In the genomic region with DNA sequence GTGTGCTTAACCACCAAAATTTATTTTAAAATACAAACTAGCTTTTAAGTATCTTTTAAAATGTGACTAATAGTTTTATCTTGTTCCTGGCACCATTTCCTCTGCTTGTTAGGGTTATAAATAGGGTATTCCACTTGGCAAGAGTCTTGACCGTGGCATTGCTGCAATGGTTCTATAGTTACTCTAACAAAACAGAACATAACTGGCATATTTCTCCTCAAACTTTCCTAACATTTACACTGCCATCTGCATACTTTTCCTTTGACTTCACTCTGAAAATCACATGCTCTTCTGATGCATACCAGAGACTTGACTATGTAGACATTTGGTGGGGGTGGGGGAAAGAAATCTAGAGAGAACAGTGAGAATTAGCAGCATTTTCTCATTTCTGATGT, we compare ENCODE assay signal across 13 mouse cellular contexts.
DNase-seq lines count a peak whose midpoint lies in the region; ATAC-seq and TF ChIP-seq lines count a peak whose summit lies in the region.
"Had no signal": no experiment of that assay in that cellular context is flagged by ENCODE, and none has a peak within 500 bp of the region (broad histone marks: within the 10 kb centered on the region; RNA-seq: fewer than 3 reads in every experiment).

No protein-coding gene starts in this region.

- no peak for TF ChIP-seq EP300 in heart, postnatal 0 days (IDR thresholded peaks at IDR 0.05; ENCODE audit: low read depth)

- H3K4me3 ChIP-seq in heart, postnatal 0 days (ENCODE audit: low read depth, low read length) = no peak overlapping the region
- H3K4me3 ChIP-seq in heart, embryonic 10.5 days = no peak overlapping the region
- H3K4me3 ChIP-seq: kidney, embryonic 15.5 days had no signal

- 17% methylated on average over 1 of the region's 1 CpGs for WGBS in heart, postnatal 0 days
- WGBS in heart, embryonic 10.5 days = 58% methylated on average over 1 of the region's 1 CpGs

- peak; percentile 75; the same call in 1 of the 2 replicates for ATAC-seq in heart, postnatal 0 days (ENCODE audit: insufficient read depth, low read depth)

- H3K36me3 ChIP-seq in heart, postnatal 0 days (replicated peaks; ENCODE audit: control insufficient read depth, insufficient read depth, low read length) = no peaks in the 10 kb centered on the region
- no peaks in the 10 kb centered on the region for H3K36me3 ChIP-seq in heart, embryonic 10.5 days
- H3K36me3 ChIP-seq: kidney, embryonic 15.5 days had no signal

- peak; percentile 69 for DNase-seq in heart, postnatal 0 days (ENCODE audit: low spot score)
- no peak for DNase-seq in heart, embryonic 10.5 days (ENCODE audit: low spot score)
- peak; percentile 94 for DNase-seq in Muller cell, postnatal 12 days (ENCODE audit: inconsistent ontology term)
- peak; percentile 1 for DNase-seq in brain, embryonic 18.5 days (ENCODE audit: low read depth, low spot score)
- DNase-seq in lung, postnatal 25 days (ENCODE audit: low spot score) = peak; percentile 37
- DNase-seq in spleen, postnatal 36 days (ENCODE audit: low spot score in 2 of 2) = no peak
- no peak for DNase-seq in cerebellum, postnatal 36 days
- DNase-seq: adrenal gland, adult 8-10 months; cerebellum, adult 9-11 months; gastrocnemius, postnatal 14 days; thymus, adult 2 months had no signal

- TF ChIP-seq CTCF in heart, postnatal 0 days (IDR thresholded peaks at IDR 0.05; ENCODE audit: low read depth) = no peak

- no peaks in the 10 kb centered on the region for H3K9me3 ChIP-seq in heart, postnatal 0 days (replicated peaks; ENCODE audit: control insufficient read depth, low read length)
- H3K9me3 ChIP-seq in heart, embryonic 10.5 days = no peaks in the 10 kb centered on the region
- H3K9me3 ChIP-seq: kidney, embryonic 15.5 days had no signal

- no peaks in the 10 kb centered on the region for H3K27me3 ChIP-seq in heart, postnatal 0 days (ENCODE audit: control insufficient read depth, insufficient read depth, low read length)
- no peaks in the 10 kb centered on the region for H3K27me3 ChIP-seq in heart, embryonic 10.5 days (ENCODE audit: insufficient read depth, poor library complexity, severe bottlenecking)
- H3K27me3 ChIP-seq: kidney, embryonic 15.5 days had no signal

- H3K4me2 ChIP-seq in heart, postnatal 0 days (ENCODE audit: low read depth, low read length) = no peak overlapping the region
- H3K4me2 ChIP-seq: kidney, embryonic 15.5 days had no signal

- H3K9ac ChIP-seq in heart, postnatal 0 days (replicated peaks; ENCODE audit: low read depth, low read length) = no peak overlapping the region
- H3K9ac ChIP-seq: kidney, embryonic 15.5 days; liver, embryonic 14.5 days had no signal

- peaks cover 6% of the 10 kb centered on the region for H3K4me1 ChIP-seq in heart, postnatal 0 days (ENCODE audit: control insufficient read depth, insufficient read depth)
- H3K4me1 ChIP-seq in heart, embryonic 10.5 days = no peaks in the 10 kb centered on the region
- H3K4me1 ChIP-seq: kidney, embryonic 15.5 days had no signal

- peak overlapping the region; percentile 62 for H3K27ac ChIP-seq in heart, postnatal 0 days (ENCODE audit: low read depth)
- H3K27ac ChIP-seq in heart, embryonic 10.5 days = no peak overlapping the region
- H3K27ac ChIP-seq: kidney, embryonic 15.5 days; liver, embryonic 14.5 days had no signal

Comparison
In these comparisons a context has a peak if more than half of its experiments do, and no peak if none do; other contexts are left out.
1. DNase-seq: peak in heart, postnatal 0 days (single experiment), Muller cell, postnatal 12 days (single experiment), brain, embryonic 18.5 days (single experiment) and lung, postnatal 25 days (single experiment); none in heart, embryonic 10.5 days (single experiment), spleen, postnatal 36 days (0 of 2) and cerebellum, postnatal 36 days (0 of 2).